Mouse (Mus musculus) hindbrain, embryonic 14.5 days (tissue): ENCODE measurements at regions not wholly inside any gene's neighbourhood (a gene's known extent, or its start where the extent isn't known, plus 50 kb on each side); places are given as distances from the start of the nearest gene placed in this dataset.
A peak's percentile ranks its signal among the peaks of the same experiment; 100 is the strongest.

Experiments used
- ATAC-seq: fragments of 200-750 bp; cut with Nextera tagmentation; 2 replicates; pipeline ENCODE4 v1.8.0; 2017; ENCODE audit warnings: moderate number of reproducible peaks, mild to moderate bottlenecking, moderate TSS enrichment, moderate library complexity; ENCODE audit not compliant: low FRiP score
- DNase-seq: peaks from one replicate; pipeline ENCODE4 v3.0.0-alpha.2; 2015; ENCODE audit warnings: low spot score
- H3K27ac ChIP-seq: fragments of 300-500 bp; sonication (generic); 2 replicates; pipeline ENCODE4 v1.5.1; 2014; ENCODE audit warnings: mild to moderate bottlenecking, moderate library complexity
- H3K27me3 ChIP-seq: fragments of 300-500 bp; sonication (generic); 2 replicates; pipeline ENCODE4 v1.6.1; 2014; ENCODE audit warnings: mild to moderate bottlenecking, low read length, mixed read lengths; ENCODE audit not compliant: control insufficient read depth, insufficient read depth
- H3K36me3 ChIP-seq: fragments of 300-500 bp; sonication (generic); replicated peaks from 2 replicates; pipeline ENCODE4 v1.6.1; 2014; ENCODE audit not compliant: control insufficient read depth, insufficient read depth
- H3K4me1 ChIP-seq: fragments of 300-500 bp; sonication (generic); replicated peaks from 2 replicates; pipeline ENCODE4 v1.6.1; 2014; ENCODE audit warnings: antibody characterized with exemption, low read length, mixed read lengths; ENCODE audit not compliant: control insufficient read depth, insufficient read depth
- H3K4me2 ChIP-seq: fragments of 300-500 bp; sonication (generic); replicated peaks from 2 replicates; pipeline ENCODE4 v1.6.1; 2014; ENCODE audit warnings: mild to moderate bottlenecking, moderate library complexity
- H3K4me3 ChIP-seq: fragments of 300-500 bp; sonication (generic); replicated peaks from 2 replicates; pipeline ENCODE4 v1.5.1; 2014; ENCODE audit warnings: mild to moderate bottlenecking, low read length
- H3K9ac ChIP-seq: fragments of 300-500 bp; sonication (generic); 2 replicates; pipeline ENCODE4 v1.6.1; 2014
- H3K9me3 ChIP-seq: fragments of 300-500 bp; sonication (generic); 2 replicates; pipeline ENCODE4 v1.6.1; 2016; ENCODE audit warnings: low read length; ENCODE audit not compliant: control insufficient read depth
- WGBS: fragments of 180-500 bp; shearing (Covaris S2); extraction: QIAGEN DNeasy Blood & Tissue Kit; methylation state at CpG from one replicate; pipeline ENCODE4 v1.1.7; 2014; 5-methylcytosine and 5-hydroxymethylcytosine counted together

- WGBS, result 30% methylated on average over 3 of the region's 3 CpGs
- Histone ChIP-seq H3K9me3 (0 out of 2 replicates have a peak, but pooled peaks cover 7% of the 10 kb centered on the region), H3K36me3 (no peaks in the 10 kb centered on the region), H3K27ac (no peak overlapping the region), H3K9ac (no peak overlapping the region), H3K27me3 (no peaks in the 10 kb centered on the region), H3K4me2 (peak overlapping the region; percentile 33; the same call in 1 of the 2 replicates), H3K4me3 (no peak overlapping the region), H3K4me1 (no peaks in the 10 kb centered on the region)
- DNase-seq (no peak), ATAC-seq (no peak; the same call in 1 of the 2 replicates)
These were observed 53.4 kb upstream of the Jun start for GRCm38 (mm10) chr4:95105424-95105823.

- H3K9ac ChIP-seq, result no peak overlapping the region
- H3K36me3 ChIP-seq, result no peaks in the 10 kb centered on the region
- H3K4me2 ChIP-seq, result peak overlapping the region; percentile 33
- 0 out of 2 replicates have a peak, but pooled peaks cover 7% of the 10 kb centered on the region for H3K9me3 ChIP-seq
- no peaks in the 10 kb centered on the region for H3K4me1 ChIP-seq
- 31% methylated on average over 16 of the region's 16 CpGs for WGBS
- no peaks in the 10 kb centered on the region for H3K27me3 ChIP-seq
- ATAC-seq (peak; percentile 25; the same call in 1 of the 2 replicates), DNase-seq (no peak)
- no peak overlapping the region for H3K4me3 ChIP-seq
- H3K27ac ChIP-seq, result no peak overlapping the region
These were observed 54.1 kb upstream of the Jun start for GRCm38 (mm10) chr4:95105926-95106622.

- WGBS, result 67% methylated on average over 10 of the region's 10 CpGs
These were observed 55.1 kb upstream of the Jun start for GRCm38 (mm10) chr4:95106881-95107665.

GRCm38 (mm10) chr4:95108811-95109210, 56.8 kb upstream of the Jun start:
- Histone ChIP-seq H3K9me3 (no peaks in the 10 kb centered on the region), H3K27me3 (no peaks in the 10 kb centered on the region), H3K27ac (no peak overlapping the region), H3K36me3 (no peaks in the 10 kb centered on the region), H3K4me3 (no peak overlapping the region), H3K4me2 (no peak overlapping the region), H3K9ac (no peak overlapping the region), H3K4me1 (no peaks in the 10 kb centered on the region)
- DNase-seq, result no peak
- WGBS, result 47% methylated on average over 6 of the region's 6 CpGs
- 0 out of 2 replicates have a peak, but pooled peaks have one; percentile 27 for ATAC-seq

More at GRCm38 (mm10) chr4:95106881-95107665, 55.1 kb upstream of the Jun start:
- Histone ChIP-seq H3K9me3 (0 out of 2 replicates have a peak, but pooled peaks cover under 1% of the 10 kb centered on the region), H3K4me2 (no peak overlapping the region), H3K4me3 (no peak overlapping the region), H3K27ac (no peak overlapping the region), H3K36me3 (no peaks in the 10 kb centered on the region), H3K4me1 (no peaks in the 10 kb centered on the region), H3K9ac (no peak overlapping the region), H3K27me3 (no peaks in the 10 kb centered on the region)
- DNase-seq, result no peak
- ATAC-seq, result no peak

GRCm38 (mm10) chr4:95110828-95111227, 58.8 kb upstream of the Jun start:
- Histone ChIP-seq H3K9ac (no peak overlapping the region), H3K4me3 (no peak overlapping the region), H3K9me3 (no peaks in the 10 kb centered on the region), H3K27ac (no peak overlapping the region), H3K4me1 (no peaks in the 10 kb centered on the region), H3K36me3 (no peaks in the 10 kb centered on the region), H3K4me2 (no peak overlapping the region), H3K27me3 (no peaks in the 10 kb centered on the region)
- ATAC-seq (no peak), DNase-seq (no peak)
- 95% methylated on average over 8 of the region's 8 CpGs for WGBS

GRCm38 (mm10) chr4:95117158-95117681, 65.2 kb upstream of the Jun start:
- H3K4me1 ChIP-seq, result no peaks in the 10 kb centered on the region
- no peaks in the 10 kb centered on the region for H3K9me3 ChIP-seq
- no peaks in the 10 kb centered on the region for H3K36me3 ChIP-seq
- H3K4me3 ChIP-seq, result no peak overlapping the region
- H3K27ac ChIP-seq, result no peak overlapping the region
- DNase-seq (no peak), ATAC-seq (no peak)
- H3K4me2 ChIP-seq, result no peak overlapping the region
- H3K27me3 ChIP-seq, result no peaks in the 10 kb centered on the region
- 33% methylated on average over 5 of the region's 5 CpGs for WGBS
- no peak overlapping the region for H3K9ac ChIP-seq

GRCm38 (mm10) chr4:95120876-95121275, 68.9 kb upstream of the Jun start:
- H3K9me3 ChIP-seq, result no peaks in the 10 kb centered on the region
- no peak overlapping the region for H3K4me3 ChIP-seq
- no peaks in the 10 kb centered on the region for H3K4me1 ChIP-seq
- 85% methylated on average over 1 of the region's 1 CpGs for WGBS
- no peak overlapping the region for H3K4me2 ChIP-seq
- H3K9ac ChIP-seq, result no peak overlapping the region
- H3K36me3 ChIP-seq, result no peaks in the 10 kb centered on the region
- DNase-seq (no peak), ATAC-seq (no peak)
- H3K27me3 ChIP-seq, result no peaks in the 10 kb centered on the region
- no peak overlapping the region for H3K27ac ChIP-seq

GRCm38 (mm10) chr4:95125346-95125745, 73.3 kb upstream of the Jun start:
- WGBS, result 61% methylated on average over 1 of the region's 1 CpGs
- ATAC-seq (no peak), DNase-seq (no peak)
- Histone ChIP-seq H3K27me3 (no peaks in the 10 kb centered on the region), H3K4me3 (no peak overlapping the region), H3K27ac (no peak overlapping the region), H3K4me2 (no peak overlapping the region), H3K9me3 (no peaks in the 10 kb centered on the region), H3K36me3 (no peaks in the 10 kb centered on the region), H3K4me1 (no peaks in the 10 kb centered on the region), H3K9ac (no peak overlapping the region)

- H3K27me3 ChIP-seq, result no peaks in the 10 kb centered on the region
- no peaks in the 10 kb centered on the region for H3K36me3 ChIP-seq
- H3K9me3 ChIP-seq, result no peaks in the 10 kb centered on the region
- WGBS, result 75% methylated on average over 2 of the region's 2 CpGs
- no peak overlapping the region for H3K27ac ChIP-seq
- H3K9ac ChIP-seq, result no peak overlapping the region
- ATAC-seq (peak; percentile 34; the same call in 1 of the 2 replicates), DNase-seq (no peak)
- no peaks in the 10 kb centered on the region for H3K4me1 ChIP-seq
- no peak overlapping the region for H3K4me3 ChIP-seq
- no peak overlapping the region for H3K4me2 ChIP-seq
These were observed 75.9 kb upstream of the Jun start for GRCm38 (mm10) chr4:95127970-95128369.
